Mouse (Mus musculus) WW6 (cell line): ENCODE measurements at regions not wholly inside any gene's neighbourhood (a gene's known extent, or its start where the extent isn't known, plus 50 kb on each side); places are given as distances from the start of the nearest gene placed in this dataset.

Experiments
- DNase-seq: peaks from one replicate; pipeline ENCODE4 v3.0.0-alpha.2; 2013; ENCODE audit warnings: low read depth, low spot score

- no peak for DNase-seq
Observed at GRCm38 (mm10) chr15:63553597-63553996, 291.4 kb downstream of the Gsdmc2 start.

- DNase-seq, result no peak
Observed at GRCm38 (mm10) chr15:63532337-63533055, 312.5 kb downstream of the Gsdmc2 start.

- DNase-seq, result no peak
Observed at GRCm38 (mm10) chr15:63527318-63527717, 317.7 kb downstream of the Gsdmc2 start.

GRCm38 (mm10) chr15:63526820-63527219 lies 318.2 kb downstream of the Gsdmc2 start:
- no peak for DNase-seq

GRCm38 (mm10) chr15:63517301-63517700 lies 327.7 kb downstream of the Gsdmc2 start:
- DNase-seq, result no peak

GRCm38 (mm10) chr15:63500453-63500852 lies 344.5 kb downstream of the Gsdmc2 start:
- DNase-seq, result no peak

GRCm38 (mm10) chr15:63498483-63498882 lies 346.5 kb downstream of the Gsdmc2 start:
- DNase-seq, result no peak

GRCm38 (mm10) chr15:63497207-63497606 lies 347.8 kb downstream of the Gsdmc2 start:
- no peak for DNase-seq

GRCm38 (mm10) chr15:63484910-63485309 lies 360.1 kb downstream of the Gsdmc2 start:
- DNase-seq, result no peak

- DNase-seq, result no peak
Observed at GRCm38 (mm10) chr15:63484217-63484887, 360.6 kb downstream of the Gsdmc2 start.

GRCm38 (mm10) chr15:63479270-63479805 lies 365.6 kb downstream of the Gsdmc2 start:
- no peak for DNase-seq

GRCm38 (mm10) chr15:63466916-63467315 lies 378.1 kb downstream of the Gsdmc2 start:
- DNase-seq, result no peak

GRCm38 (mm10) chr15:63452529-63452928 lies 392.4 kb downstream of the Gsdmc2 start:
- no peak for DNase-seq

GRCm38 (mm10) chr15:63446288-63446687 lies 398.7 kb downstream of the Gsdmc2 start:
- DNase-seq, result no peak

- DNase-seq, result no peak
Observed at GRCm38 (mm10) chr15:63445016-63445415, 400.0 kb downstream of the Gsdmc2 start.

- no peak for DNase-seq
Observed at GRCm38 (mm10) chr15:63442146-63442780, 402.7 kb downstream of the Gsdmc2 start.

GRCm38 (mm10) chr15:63412649-63413048 lies 432.3 kb downstream of the Gsdmc2 start:
- DNase-seq, result no peak

GRCm38 (mm10) chr15:63411771-63412118 lies 433.2 kb downstream of the Gsdmc2 start:
- DNase-seq, result no peak

- DNase-seq, result no peak
Observed at GRCm38 (mm10) chr15:63410994-63411770, 433.8 kb downstream of the Gsdmc2 start.

GRCm38 (mm10) chr15:63400445-63400844 lies 444.5 kb downstream of the Gsdmc2 start:
- DNase-seq, result no peak

GRCm38 (mm10) chr15:63400011-63400410 lies 445.0 kb downstream of the Gsdmc2 start:
- DNase-seq, result no peak

- DNase-seq, result no peak
Observed at GRCm38 (mm10) chr15:63397485-63397884, 447.5 kb downstream of the Gsdmc2 start.
